Mouse (Mus musculus) spleen, postnatal 36 days (tissue): ENCODE results near the gene Cd84.
"Not testable (repeated sequence)": the region's sequence is repeated elsewhere in the genome, so short reads cannot be mapped to it uniquely, and the experiment has no call there.

ENCODE experiments used
- DNase-seq, 2 experiments: peaks; one replicate each; pipeline ENCODE4 v3.0.0; 2022; ENCODE audit warnings: low spot score in 2 of 2, mixed read lengths in 1 of 2

The Cd84 gene

DNA sequence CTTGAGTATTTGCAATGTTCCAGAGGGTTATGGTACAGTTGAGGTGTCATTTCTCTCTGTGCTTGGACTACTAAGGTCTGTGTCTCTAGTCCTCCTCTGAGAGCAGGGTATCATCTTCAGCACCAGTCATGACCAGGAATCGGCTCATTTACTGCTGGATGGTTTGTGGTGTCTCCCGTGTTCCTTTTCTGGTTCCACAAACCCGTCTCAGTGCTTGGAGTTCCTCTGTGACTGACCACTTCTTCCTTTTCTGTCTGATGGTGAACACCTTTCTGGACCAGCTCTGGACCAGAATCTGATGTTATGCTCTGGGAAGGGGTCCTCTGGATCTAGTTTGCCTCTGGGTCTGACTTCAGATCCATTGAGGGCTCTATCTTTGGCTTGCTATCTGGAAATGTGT lies at the start of gene Cd84:
Cd84 (plus strand) TSS at position 210 of the 400 bp plus-strand sequence.
- no peak for DNase-seq

DNA sequence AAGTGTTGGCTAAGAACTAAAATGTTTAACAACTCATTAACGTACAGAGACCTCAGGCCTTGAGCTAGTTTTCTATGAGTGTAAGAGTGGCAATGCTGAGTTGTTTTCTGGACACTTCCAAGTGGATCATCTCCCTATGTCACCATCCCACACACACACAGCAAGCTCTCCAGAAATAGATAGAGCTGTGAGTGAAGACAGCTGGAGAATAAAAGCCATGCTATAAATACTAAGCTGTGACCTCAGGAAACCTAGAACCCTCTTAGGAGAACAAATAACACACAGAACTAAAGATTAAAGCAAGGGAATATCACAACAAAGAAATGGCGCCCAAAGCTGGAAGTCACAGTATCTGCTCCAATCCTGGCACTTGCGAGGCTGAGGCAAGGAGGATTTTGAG lies 48.0 kb upstream of the Cd84 start:
- DNase-seq, result no peak

DNA sequence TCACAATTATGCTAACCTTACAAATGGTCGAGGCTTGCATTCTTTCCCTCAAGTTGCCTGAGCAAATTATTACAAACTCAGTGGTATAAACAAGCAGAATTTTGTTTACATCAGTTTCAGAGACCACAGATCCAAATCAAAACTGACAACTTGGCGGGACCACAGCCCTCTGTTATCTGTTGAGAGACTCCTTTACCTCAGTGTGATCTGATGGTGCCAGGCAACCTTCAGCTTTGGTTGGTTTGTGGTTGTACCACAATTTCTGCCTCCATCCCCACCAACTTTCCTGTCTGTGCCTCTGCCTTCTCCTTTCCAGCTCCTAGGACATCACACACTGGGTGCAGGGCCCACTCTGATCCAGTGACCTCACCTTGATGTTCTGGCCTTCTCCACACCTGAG lies 43.3 kb upstream of the Cd84 start:
- no peak for DNase-seq

DNA sequence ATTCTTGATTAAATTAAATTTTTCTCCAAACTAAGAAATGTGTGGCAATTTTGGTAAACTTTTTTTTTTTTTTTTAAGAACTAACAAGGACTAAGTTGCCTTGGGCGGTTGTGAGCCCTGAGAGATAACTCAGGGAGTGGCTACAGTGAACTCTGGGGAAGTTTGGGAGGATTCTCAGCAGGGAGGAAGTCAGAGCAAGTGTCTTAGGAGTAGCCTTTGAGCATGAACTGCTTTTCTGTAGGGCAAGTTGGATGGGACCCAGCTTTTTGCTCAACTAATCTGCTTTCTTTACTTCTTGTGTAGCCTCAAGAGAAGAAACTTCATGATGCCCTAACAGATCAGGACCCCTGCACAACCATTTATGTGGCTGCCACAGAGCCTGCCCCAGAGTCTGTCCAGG lies 41.7 kb upstream of the Cd84 start:
- no peak for DNase-seq

DNA sequence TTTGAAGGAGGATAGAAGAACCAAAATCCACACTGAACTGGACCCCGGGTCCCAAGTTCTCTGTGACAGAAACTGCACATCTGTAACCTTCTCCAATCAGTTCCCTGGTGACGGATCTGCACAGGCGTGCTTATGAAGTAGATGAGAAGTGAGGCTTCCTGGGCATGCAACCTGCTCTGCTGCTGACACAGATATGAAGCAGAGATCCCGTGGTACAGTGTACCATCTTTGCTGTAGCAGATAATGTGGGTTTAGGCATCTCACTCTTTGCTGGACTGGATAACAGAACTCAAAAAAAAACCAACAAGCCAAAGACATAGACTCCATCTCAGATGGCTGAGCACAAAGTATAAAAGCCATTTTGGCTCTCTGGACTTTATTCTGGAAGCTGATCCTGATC lies 39.8 kb upstream of the Cd84 start:
- DNase-seq, result no peak

DNA sequence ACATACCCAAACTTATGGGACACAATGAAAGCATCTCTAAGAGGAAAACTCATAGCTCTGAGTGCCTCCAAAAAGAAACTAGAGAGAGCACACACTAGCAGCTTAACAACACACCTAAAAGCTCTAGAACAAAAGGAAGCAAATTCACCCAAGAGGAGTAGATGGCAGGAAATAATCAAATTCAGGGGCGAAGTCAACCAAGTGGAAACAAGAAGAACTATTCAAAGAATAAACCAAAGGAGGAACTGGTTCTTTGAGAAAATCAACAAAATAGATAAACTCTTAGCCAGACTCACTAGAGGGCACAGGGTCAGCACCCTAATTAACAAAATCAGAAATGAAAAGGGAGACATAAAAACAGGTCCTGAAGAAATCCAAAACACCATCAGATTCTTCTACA lies 28.4 kb upstream of the Cd84 start:
- peak; percentile 54 to 60 for DNase-seq

DNA sequence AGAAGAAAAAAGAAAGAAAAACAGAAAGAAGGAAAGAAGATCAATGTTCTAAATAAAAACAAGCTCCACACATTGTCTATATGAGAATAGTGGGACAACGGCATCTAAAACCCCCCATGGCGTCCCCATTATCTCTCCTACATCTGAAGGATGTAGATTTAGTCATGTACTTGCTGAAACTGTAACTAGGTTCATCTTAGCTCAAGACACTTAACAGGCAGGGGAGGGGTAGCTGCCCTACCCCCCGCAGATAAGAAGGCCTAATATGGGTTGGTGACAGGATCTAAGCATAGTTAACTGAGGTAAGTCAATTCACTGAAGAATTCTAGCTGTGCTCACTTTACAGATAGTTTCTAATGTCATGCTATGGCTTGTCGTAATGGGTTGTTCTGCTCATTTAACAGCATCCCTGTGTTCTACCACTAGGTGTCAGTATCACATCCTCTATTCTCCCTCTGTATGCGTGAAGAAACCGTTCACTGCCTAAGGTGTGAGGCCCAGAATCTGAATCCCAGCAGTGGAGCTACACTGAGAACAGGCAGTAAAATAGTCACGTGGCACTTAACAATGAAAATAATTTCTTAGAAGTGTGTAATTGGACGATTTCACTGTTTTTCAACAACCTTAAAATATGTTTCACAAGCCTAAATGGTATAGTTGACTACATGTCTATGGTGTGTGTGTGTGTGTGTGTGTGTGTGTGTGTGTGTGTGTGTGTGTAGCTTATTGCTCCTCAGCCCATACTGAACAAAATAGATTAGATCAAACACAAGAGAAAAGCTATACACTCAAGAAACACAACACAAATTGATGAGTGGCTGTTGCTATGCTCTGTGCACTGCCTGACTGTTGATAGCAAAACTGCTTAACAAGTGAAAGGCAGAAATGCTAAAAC lies 23.7 kb upstream of the Cd84 start:
- DNase-seq, result peak; percentile 57 to 74

DNA sequence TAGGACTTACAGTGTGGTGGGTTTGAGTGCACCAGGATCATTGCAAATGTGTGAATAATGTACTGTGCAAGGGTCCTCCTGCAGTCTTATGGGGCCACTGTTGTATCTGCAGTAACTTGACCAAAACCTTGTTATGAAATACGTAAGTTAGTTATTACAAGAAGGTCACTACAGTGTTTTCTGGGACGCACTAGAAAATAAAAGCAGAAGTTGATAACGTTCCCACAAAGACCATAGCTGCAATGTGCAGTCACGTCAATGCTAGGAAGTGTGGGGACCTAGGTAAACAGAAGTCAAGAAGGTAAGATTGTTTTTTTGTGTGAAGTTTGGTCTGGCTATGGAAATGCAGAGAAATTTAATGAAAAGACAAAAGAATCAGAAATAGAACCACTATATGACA lies 22.5 kb upstream of the Cd84 start:
- no peak for DNase-seq

DNA sequence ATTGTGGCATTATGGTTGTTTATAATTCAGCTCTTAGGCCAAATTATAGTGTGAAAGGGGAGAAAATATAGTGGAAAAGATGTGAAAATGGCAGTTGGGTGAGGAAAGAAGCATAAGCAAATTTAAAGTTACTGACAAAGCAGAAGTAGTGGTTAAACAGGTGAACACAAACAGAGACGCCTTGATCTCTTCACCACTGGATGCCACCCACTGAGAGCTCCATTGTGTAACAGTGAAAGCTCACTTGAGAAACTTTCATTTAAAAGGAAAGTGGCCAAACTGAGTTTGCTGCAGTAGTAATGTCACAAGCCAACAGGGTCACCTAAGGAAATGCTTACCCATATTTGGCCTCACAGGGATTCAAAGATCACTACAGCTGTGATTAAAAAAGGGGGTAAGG lies 18.2 kb upstream of the Cd84 start:
- peak; percentile 16 to 36 for DNase-seq

DNA sequence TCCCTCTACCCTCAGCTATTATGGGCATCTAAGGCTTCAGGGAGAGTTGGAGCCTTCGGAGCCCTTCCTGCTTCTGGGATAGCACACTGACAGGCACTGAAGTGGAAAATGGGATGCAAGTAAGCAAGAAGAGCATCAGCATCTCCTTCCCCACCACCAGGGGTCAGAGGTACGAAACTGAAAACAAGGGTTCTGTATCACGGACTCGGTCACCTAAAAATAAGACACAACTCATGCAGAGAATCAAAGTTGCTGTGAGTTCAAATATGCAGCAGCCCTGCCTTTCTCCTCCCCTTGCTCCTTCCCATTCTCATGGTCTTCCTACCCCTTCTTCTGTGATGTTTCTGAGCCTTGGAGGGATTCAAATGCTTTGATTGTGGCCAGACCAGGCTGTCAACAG lies 14.0 kb upstream of the Cd84 start:
- DNase-seq, result no peak

DNA sequence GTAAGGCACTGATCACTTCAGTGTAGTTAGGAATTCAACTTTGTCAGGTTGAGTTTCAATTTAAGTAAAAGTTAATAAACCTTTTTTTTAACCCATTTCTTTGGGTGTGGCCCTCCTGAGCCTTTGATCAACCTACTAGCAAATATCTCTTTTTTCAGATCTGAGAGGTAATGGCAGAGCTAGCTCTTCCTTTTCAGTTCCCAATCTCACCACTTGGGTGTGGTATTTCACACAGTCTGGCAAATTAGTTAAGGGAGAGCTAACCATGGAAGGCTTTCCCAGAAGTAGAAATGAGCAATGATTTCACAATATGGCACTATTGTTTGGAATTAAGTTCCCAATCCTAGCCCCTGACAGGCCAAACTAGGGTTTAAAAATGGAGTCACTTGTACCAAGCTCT lies 13.3 kb upstream of the Cd84 start:
- DNase-seq, result peak; percentile 39 to 44

DNA sequence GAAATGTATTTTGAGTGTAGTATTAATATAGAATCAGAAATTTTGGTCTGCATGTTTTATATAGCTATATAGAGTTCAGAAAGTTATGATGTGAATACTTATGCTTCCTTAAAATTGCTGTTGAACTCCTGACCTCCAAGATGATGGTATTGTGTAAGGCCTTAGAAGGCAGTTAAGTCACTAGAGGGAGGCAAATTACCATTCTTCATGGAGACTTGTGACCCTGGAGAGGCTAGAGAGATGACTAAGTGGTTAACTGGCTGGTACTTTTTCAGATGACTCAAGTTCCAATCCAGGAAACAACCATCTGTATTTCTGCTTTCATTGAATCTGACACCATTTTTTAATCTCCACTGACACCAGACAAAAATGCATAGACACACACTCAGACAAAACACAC lies 11.8 kb upstream of the Cd84 start:
- peak in 1 of 2 experiments; percentile 53 for DNase-seq

DNA sequence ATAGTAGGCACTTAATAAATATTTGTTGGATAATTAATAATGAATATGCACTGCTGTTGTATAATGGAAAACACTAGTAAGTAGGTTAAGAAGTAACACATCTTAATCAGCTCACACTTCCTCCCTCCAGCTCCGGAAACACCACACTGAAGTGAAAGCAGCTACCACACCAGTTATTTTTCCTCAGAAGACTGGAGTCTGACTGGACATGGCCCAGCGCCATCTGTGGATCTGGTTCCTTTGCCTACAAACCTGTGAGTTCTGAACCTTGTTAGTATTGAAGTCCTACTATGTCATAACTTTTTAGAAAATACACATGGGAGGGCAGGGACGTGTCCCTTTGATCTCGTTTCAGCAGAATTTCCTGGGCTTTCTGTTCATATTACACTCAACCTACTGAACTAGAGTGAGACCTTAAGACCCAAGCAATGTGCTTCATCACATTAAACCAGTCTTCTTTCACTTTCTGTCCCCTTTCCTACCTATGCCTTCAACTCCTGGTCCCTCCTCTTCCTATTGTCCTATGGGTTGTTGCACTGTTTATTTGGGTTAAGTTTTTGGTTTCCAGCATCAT lies 1.0 kb downstream of the Cd84 start:
- peak; percentile 67 to 72 for DNase-seq

DNA sequence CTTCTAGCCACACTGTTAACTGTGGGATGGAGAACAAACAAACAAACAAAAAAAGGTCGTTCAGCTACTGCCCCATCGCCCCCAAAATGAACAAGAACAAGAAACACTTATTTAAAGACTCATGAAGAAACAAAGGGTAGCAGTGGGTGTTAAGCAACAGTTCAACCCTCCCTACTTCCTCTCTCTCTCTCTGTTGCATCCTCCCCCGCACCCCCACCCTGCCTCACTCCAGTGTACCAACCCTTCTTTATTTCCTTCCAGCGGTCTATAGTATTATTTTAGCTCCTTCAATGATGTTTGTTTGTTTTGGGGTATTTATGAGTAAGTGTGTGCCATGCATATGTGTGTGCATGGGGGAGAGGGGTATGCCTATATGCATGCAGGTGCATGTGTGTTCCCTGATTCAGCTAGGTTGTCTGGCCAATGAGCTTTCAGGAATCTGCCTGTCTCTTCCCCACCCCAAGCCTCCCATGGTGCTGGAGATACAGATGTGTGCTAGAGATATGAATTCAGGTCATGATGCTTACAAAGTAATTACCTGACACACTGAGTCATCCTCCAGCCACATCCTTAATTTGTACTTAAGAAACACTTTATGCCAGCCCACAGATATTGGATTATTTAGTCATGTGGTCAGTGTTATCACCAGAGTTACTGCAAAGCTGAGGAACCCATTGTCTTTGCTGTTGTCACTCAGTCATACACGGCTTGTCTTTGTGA lies 5.7 kb downstream of the Cd84 start:
- DNase-seq, result peak; percentile 72 to 76

DNA sequence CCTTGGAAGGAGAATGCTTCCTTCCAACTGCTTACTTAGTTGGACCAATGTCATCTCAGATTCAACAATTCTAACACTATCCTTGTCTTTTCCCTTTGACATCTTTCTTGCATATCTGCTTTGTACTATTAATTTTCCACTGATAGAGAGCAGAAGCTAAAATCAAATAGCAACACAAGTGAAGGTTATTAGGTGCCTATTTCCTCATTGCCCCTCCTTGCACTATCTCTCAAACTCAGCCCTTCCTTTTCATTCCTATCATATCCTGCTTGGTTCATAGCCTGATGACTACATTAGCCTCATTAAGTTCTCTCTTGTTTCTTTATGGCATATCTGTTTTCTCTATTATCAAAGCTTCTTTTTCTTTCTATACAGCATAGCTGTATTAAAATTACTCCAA lies 8.7 kb downstream of the Cd84 start:
- no peak for DNase-seq

DNA sequence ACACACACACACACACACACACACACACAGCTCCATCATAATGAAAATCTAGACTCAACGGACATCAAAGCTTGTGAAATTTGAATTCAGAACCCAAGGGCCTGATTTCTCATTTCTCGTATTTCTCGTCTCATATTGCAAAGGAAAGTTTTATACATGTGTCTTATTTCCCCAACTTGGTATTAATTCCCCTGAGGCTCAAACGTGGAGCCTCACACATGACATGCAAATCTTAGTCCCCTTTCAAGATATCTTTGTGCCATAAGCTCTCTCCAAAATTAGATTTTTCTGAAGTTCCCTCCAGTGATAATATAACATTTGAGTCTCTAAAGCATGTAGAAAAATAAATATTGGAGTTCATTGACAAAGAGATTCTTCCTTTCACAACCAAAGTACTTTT lies 9.3 kb downstream of the Cd84 start:
- DNase-seq, result peak; percentile 50 to 71

DNA sequence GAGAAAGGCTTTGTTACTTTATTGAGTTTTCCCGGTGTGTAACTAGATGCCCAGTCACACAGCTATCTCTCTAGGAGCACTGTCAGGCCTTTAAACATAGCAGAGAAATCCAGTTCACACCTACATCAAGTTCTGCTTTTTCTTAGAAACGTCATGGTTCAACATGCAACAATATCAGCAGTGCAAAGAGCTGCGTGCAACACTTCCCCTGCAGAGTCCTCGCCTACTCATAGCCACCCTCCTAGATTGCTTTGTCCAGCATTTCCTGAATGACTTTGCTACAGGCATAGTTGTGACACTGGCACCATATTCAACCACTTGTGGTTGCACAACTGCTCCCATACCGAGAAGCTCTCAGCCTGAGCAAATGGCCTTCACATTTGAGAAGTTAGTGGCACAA lies 10.0 kb downstream of the Cd84 start:
- peak; percentile 75 to 77 for DNase-seq

DNA sequence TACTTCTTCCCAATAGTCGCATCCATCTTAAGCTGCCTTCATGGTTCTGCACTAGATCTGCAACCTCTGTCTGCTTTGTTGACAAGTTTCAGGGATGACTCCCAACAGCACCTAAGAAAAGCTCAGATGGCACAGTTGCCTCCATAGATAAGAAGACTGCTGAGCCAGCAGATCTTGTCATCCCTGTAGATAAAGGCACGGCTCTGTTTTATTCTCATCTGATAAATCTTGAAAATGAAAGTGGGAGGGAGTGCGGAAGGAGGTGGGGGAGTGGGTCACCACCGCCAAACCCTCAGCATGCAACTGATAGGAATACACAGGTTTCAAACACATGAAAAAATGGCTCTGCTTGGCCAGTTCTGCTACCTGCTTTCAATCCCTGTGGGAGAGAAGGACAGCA lies 26.0 kb downstream of the Cd84 start:
- no peak for DNase-seq

DNA sequence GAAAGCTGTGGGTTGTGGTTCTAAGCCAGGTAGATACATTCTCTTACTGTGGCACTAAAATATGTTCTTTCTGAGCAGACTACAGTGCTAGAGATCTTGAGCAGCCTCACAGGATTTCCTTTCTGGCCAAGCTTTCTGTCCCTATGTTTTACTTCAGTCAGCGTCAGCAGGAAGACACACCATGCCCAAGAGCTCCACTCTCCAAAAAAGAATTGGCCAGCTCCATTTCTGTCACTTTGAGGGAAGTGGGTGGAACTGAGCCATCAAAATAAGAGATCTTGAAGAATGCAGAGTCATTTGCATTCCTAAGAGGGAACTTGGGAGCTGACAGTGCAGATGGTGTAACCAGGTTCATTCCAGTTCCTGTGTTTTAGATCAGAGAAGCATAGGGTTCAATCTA lies 47.5 kb downstream of the Cd84 start:
- no peak for DNase-seq

DNA sequence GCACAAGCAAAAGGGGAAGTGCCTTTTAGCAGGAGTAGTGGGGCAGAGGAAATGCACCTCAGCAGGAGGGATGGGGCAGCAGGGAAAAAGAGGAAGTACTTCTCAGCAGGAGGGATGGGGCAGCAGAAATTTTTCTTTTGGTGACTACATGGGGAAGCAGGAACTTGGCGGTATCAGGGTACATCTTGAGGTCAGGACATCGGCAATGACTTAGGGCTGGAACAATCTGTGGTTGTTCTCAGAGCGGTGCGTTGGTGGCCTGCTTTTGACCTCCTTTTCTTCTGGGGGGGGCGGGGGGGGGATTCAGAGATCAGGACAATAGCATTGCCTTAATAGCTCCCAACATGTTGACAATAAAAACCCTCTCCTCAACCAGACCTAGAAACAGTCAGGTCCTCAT lies 55.9 kb downstream of the Cd84 start, which contains the start of gene Gm10521:
Gm10521 (plus strand) TSS at position 301 of the 400 bp plus-strand sequence.
- not testable (repeated sequence) for DNase-seq

DNA sequence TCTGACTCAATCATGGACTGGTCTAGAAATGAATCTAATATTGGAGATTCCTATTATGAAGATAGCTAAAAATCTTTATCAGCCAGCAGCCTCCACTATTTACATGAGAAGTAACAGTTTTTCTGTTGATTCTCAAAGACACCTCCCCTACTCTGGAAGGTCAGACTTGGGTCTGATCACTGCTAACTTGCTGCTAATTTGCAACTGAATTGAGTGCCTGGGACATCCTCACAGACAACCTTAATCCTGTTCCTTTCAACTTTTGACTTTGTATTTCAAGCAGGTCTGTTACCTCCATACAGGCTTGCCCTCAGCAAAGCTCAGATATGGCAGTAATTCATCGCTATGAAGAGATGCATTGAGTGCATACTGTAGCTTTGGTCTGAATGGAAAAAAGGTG lies 64.5 kb downstream of the Cd84 start:
- DNase-seq, result no peak

DNA sequence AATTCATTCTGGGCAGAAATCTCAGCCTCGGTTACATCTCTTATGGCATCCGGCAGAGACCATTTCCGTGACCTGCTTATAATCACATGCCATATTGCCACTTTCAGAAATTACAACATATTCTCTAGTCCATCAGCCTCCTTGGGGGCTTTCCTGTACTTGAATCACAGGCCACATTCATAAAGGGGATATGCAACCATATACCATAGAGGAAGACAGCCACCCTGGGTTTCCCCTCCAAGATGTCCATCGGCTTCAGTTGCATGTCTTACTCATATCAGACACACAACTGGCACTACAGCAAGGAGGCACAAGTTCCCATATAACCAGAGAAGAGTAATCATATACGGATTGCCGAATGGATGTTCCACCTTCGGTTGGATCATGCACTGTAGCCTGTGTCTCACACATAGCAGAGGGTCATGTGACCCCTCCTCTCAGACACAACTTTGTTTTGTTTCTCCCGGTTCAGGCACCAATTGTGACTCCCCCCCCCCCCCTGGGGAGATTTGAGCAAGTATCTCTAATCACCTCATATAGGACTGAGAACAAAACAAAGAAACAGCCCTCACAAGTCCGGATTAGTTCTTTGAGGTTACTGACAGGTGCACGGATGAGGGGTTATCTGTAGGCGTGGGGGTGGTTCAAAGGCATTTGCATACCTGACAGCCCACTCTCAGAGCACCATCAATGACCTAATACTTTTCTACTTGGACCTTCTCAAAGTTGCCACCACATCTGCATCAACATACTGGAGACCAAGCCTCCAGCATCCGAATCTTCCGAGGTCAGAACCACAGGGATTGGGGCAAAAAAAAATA lies 76.4 kb downstream of the Cd84 start:
- DNase-seq, result peak; percentile 79 to 82
